Mouse (Mus musculus) embryonic stem cell, embryonic (primary cell): ENCODE data around the gene Gpr35.

Experiments used
- CTCF ChIA-PET, 4 experiments: fragments of 300-600 bp in 2 of 4; fragments of 350-600 bp in 2 of 4; sonication (Branson Sonifier 250); formaldehyde crosslinking; loops; one replicate each; lab custom pipeline; 2022; ENCODE audit warnings: inconsistent platforms in 2 of 4; lab: Charles Lee
- POLR2A ChIA-PET, 4 experiments: fragments of 300-600 bp in 2 of 4; fragments of 350-600 bp in 2 of 4; sonication (Branson Sonifier 250); formaldehyde crosslinking; loops; one replicate each; lab custom pipeline; 2022; ENCODE audit warnings: antibody characterized with exemption in 4 of 4, inconsistent platforms in 1 of 4; lab: Charles Lee

The Gpr35 gene

DNA sequence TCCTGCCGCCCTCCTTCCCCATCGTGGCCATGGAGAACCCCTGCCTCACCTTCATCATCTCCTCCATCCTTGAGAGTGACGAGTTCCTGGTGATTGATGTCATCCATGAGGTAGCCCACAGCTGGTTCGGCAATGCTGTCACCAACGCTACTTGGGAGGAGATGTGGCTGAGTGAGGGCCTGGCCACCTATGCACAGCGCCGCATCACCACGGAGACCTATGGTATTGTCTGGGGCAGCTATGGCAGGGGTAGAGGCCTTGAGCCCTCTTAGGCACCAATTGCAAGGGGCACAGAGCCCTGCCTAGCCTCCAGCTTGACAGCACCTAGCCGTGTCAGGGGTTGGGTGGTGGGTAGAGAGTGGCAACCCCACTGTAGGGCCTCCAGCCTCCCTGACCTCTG is 33.9 kb upstream of the Gpr35 start:
- POLR2A ChIA-PET, result interaction anchor here in 2 of 4 experiments (1.0 to 5.0 kb wide), 3 partner anchors 7 to 62 kb away, joined by 3 to 69 read pairs (median 6); partner anchors contain the start of genes Dusp28 (in 2 of the 2) and Rnpepl1 (in 1 of the 2)
- CTCF ChIA-PET, result interaction anchor here in 1 of 4 experiments (0.6 kb wide), 1 partner anchor 464 kb away, joined by 5 read pairs; no protein-coding TSS in a partner anchor

DNA sequence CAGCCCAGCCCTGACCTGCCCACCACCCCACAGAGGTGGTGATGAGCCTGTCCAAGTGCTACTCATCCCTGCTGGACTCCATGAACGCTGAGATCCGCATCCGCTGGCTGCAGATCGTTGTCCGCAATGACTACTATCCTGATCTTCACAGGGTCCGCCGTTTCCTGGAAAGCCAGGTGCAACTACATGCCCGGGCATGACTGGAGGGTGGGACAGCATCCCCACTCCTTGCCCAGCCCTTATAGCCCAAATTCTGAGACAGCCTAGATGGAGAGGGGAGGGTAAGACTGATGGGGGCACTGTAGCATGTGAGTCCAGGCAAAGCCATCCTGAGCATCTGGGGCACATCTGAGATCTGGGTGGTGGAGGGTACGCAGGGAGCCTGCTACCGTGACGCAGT is 31.5 kb upstream of the Gpr35 start:
- CTCF ChIA-PET, result no interaction called here
- POLR2A ChIA-PET, result interaction anchor here in 3 of 4 experiments (0.6 to 5.0 kb wide), 14 partner anchors 9 to 592 kb away, joined by 3 to 69 read pairs (median 4); partner anchors contain the start of genes Capn10 (in 2 of the 3), Ankmy1 (in 1 of the 3), Dusp28 (in 1 of the 3) and Farp2 (in 1 of the 3)

DNA sequence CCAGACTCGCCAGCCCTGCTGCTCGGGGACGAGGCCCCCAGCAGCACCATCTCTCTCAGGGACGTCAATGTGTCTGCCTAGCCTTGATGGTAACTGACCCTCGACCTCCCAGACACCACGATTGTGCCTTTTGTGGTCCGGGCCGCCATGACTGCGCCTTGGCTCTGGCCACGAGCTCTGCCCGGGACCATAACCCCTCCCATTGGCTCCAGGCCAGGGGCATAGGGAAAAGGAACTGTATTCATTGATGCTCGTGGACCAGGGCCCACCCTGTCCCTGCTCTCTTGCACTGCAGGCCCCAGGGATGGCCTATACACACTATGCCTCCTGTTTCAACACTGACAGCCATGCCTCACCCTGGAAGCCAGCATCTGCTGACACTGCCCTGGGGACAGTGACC is 30.9 kb upstream of the Gpr35 start:
- ChIA-PET CTCF (interaction anchor here in 1 of 4 experiments (1.6 kb wide), 1 partner anchor 223 kb away, joined by 3 read pairs; no protein-coding TSS in a partner anchor), POLR2A (interaction anchor here in 3 of 4 experiments (0.6 to 5.0 kb wide), 15 partner anchors 9 to 592 kb away, joined by 3 to 69 read pairs (median 4); partner anchors contain the start of genes Capn10 (in 2 of the 3), Ankmy1 (in 1 of the 3), Dusp28 (in 1 of the 3) and Farp2 (in 1 of the 3))

GRCm38 (mm10) chr1:92920474-92921200 is 30.0 kb upstream of the Gpr35 start:
- CTCF ChIA-PET, result interaction anchor here in 2 of 4 experiments (0.5 to 1.6 kb wide), 2 partner anchors 224 to 1527 kb away, joined by 3 to 5 read pairs; no protein-coding TSS in a partner anchor
- POLR2A ChIA-PET, result interaction anchor here in 3 of 4 experiments (0.8 to 5.0 kb wide), 14 partner anchors 8 to 489 kb away, joined by 3 to 69 read pairs (median 3); partner anchors contain the start of genes Capn10 (in 2 of the 3), Dusp28 (in 2 of the 3), Ankmy1 (in 1 of the 3) and Cops9 (in 1 of the 3)

DNA sequence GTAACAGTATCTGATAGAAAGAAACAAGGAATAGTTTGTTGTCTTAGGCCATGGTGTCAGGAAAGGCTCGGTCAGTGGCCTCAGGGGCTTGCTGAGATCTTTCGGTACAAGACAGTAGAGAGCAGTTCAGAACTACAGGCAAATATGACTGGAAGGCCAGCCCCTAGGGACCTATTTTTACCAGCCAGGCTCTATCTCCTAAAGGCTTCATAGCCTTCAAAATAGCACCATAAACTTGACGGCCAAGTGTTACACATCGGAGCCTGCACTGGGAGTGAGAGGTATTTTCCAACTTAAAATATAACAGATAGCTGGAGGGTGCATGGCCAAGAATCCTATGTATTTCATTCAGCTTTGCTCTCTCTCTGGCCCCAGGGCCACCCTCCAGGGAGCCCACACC is 29.2 kb upstream of the Gpr35 start:
- ChIA-PET POLR2A (interaction anchor here in 3 of 4 experiments (0.8 to 5.0 kb wide), 8 partner anchors 8 to 280 kb away, joined by 3 to 69 read pairs (median 4); partner anchors contain the start of genes Dusp28 (in 2 of the 3), Capn10 (in 1 of the 3), Cops9 (in 1 of the 3) and Rnpepl1 (in 1 of the 3)), CTCF (interaction anchor here in 2 of 4 experiments (0.5 to 1.6 kb wide), 2 partner anchors 225 to 1528 kb away, joined by 3 to 5 read pairs; no protein-coding TSS in a partner anchor)

GRCm38 (mm10) chr1:92930171-92930706 is 20.4 kb upstream of the Gpr35 start:
- ChIA-PET POLR2A (interaction anchor here in 1 of 4 experiments (1.1 to 1.4 kb wide), 2 partner anchors 9 to 18 kb away, joined by 3 to 4 read pairs; no protein-coding TSS in a partner anchor), CTCF (no interaction called here)

GRCm38 (mm10) chr1:92933611-92934010 is 17.1 kb upstream of the Gpr35 start:
- POLR2A ChIA-PET, result interaction anchor here in 3 of 4 experiments (0.7 to 3.5 kb wide), 14 partner anchors 9 to 578 kb away, joined by 3 to 26 read pairs (median 4); partner anchors contain the start of genes Dusp28 (in 1 of the 3), Farp2 (in 1 of the 3), Gpr35 (in 1 of the 3) and Rnpepl1 (in 1 of the 3)
- CTCF ChIA-PET, result interaction anchor here in 3 of 4 experiments (0.6 to 2.9 kb wide), 4 partner anchors 26 to 118 kb away, joined by 3 to 15 read pairs (median 4); partner anchors contain the start of gene Dusp28 (in 1 of the 3)

- CTCF ChIA-PET, result interaction anchor here in 2 of 4 experiments (0.6 to 2.9 kb wide), 4 partner anchors 15 to 84 kb away, joined by 3 to 15 read pairs (median 4); partner anchors contain the start of genes Dusp28 (in 1 of the 2) and Rnpepl1 (in 1 of the 2)
- POLR2A ChIA-PET, result interaction anchor here (0.6 to 3.5 kb wide), 25 partner anchors 9 to 578 kb away, joined by 3 to 26 read pairs (median 4); partner anchors contain the start of genes Dusp28 (in 2 of the 4), Rnpepl1 (in 2 of the 4), Ankmy1 (in 1 of the 4) and Farp2 (in 1 of the 4)
These were observed 16.4 kb upstream of the Gpr35 start, which contains the start of gene Capn10 for GRCm38 (mm10) chr1:92934182-92934827. TSS of gene Capn10 (plus strand) at chr1:92934376.

DNA sequence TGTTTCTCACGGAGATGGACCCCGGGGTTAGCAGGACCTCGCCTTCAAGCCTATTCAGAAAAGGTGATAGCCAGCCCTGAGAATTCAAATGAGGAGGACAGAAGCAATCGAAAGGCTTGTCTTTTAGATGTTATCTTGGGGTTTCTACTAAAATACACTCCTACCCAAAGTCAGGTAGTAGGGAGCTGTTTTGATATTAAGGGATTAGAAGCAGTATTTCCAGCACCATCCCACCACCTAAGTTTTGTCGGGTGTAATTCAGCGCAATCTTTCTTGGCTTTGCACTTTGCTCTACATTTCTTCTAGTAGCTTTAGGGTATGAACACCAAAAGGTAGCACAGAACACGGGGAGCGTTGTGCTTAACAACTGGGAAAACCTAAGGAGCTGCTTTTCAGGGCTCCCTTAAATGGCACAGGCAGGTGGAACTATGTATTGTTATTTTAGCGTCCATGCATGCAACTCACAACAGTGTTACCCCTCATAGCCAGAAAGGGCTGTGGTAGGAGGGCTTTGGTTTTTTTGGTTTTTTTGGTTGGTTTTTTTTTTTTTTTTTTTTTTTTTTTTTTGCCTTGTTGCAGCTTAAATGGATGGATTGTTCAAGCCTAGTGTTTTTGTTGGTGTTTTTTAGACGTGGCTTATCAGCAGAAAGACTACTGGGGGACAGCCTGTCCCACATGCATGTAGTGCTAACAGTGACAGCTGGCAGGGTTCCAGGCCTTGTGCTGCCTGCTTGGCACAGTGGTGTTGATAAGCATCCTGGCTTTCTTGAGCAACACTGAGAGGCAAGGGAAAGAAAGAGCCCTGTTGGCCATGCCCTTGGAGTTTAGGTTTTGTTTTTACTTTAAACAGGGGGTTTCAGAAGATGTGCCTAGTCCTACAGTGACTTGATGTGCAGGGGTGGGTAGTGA is 15.4 kb upstream of the Gpr35 start:
- ChIA-PET POLR2A (interaction anchor here in 3 of 4 experiments (0.6 to 3.5 kb wide), 23 partner anchors 10 to 577 kb away, joined by 3 to 26 read pairs (median 4); partner anchors contain the start of genes Dusp28 (in 2 of the 3), Rnpepl1 (in 2 of the 3), Ankmy1 (in 1 of the 3) and Farp2 (in 1 of the 3)), CTCF (interaction anchor here in 3 of 4 experiments (0.5 to 2.9 kb wide), 6 partner anchors 14 to 292 kb away, joined by 3 to 15 read pairs (median 4); partner anchors contain the start of genes Dusp28 (in 1 of the 3) and Rnpepl1 (in 1 of the 3))

DNA sequence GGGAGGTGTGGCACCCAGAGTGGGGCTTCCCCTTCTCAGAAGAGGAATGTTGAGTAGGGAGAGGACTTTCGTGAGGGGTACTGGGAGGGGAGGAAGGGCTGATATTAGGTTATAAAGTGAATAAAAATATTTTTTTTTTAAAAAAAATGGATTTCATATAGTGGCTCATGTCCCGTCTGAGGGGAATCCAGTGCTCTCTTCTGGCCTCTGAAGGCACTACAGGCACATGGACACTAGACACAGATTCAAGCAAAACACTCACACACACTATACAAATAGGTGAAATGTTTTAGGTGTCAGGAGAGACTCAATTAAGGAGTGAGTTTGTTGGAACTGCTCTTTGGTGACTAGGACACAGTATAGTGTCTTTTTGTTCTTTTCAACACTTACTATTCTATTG is 14.7 kb upstream of the Gpr35 start:
- CTCF ChIA-PET, result interaction anchor here in 2 of 4 experiments (0.6 to 0.7 kb wide), 2 partner anchors 41 to 292 kb away, joined by 3 to 7 read pairs; no protein-coding TSS in a partner anchor
- POLR2A ChIA-PET, result interaction anchor here in 2 of 4 experiments (0.6 to 1.5 kb wide), 2 partner anchors 16 to 537 kb away, joined by 3 to 4 read pairs; no protein-coding TSS in a partner anchor

GRCm38 (mm10) chr1:92936467-92936866 is 14.2 kb upstream of the Gpr35 start:
- ChIA-PET POLR2A (interaction anchor here in 3 of 4 experiments (0.6 to 2.4 kb wide), 4 partner anchors 17 to 407 kb away, joined by 3 to 8 read pairs (median 3); partner anchors contain the start of gene Pask (in 1 of the 3)), CTCF (interaction anchor here in 2 of 4 experiments (0.6 to 0.7 kb wide), 3 partner anchors 41 to 518 kb away, joined by 3 to 5 read pairs (median 3); no protein-coding TSS in a partner anchor)

DNA sequence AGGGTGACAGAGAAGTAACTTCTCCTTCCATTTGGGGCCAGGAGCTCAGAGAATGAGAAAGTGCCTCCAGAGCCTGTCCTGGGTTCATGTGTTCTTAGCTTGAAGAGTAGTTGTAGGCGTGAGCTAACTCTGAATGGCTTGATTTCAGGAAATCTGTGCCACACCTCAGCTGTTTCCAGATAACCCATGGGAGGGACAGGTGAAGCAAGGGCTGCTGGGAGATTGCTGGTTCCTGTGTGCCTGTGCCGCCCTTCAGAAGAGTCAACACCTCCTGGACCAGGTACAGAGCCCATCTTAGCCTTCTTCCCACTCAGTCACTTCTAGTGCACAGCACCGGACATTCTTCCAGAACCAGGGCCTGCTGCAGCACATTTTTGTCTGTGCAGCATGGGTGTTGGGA is 12.9 kb upstream of the Gpr35 start:
- CTCF ChIA-PET, result interaction anchor here in 2 of 4 experiments (0.6 to 1.0 kb wide), 3 partner anchors 12 to 31 kb away, joined by 3 to 4 read pairs (median 3); partner anchors contain the start of gene Dusp28 (in 1 of the 2)
- POLR2A ChIA-PET, result interaction anchor here in 3 of 4 experiments (0.8 to 2.4 kb wide), 5 partner anchors 9 to 31 kb away, joined by 3 to 9 read pairs (median 3); partner anchors contain the start of gene Dusp28 (in 1 of the 3)

DNA sequence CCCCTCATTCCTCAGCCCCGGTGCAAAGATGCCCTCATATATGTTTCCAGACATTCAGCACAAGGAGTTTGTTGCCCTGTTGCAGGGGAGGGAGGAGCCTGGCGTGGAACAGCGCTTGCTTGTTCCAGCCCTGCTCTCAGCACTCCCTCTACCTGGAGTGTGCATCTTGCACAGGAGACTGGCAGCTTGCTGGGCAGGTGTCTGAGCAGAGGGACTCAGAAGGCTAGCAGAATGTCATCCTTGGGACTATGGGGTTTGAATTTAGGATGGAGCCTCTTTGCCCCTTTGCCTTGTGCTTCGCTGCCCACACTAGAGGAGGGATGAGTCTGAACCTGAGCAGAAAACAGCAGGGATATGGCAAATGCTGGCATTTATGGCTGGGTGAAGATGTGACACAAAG is 10.9 kb upstream of the Gpr35 start:
- POLR2A ChIA-PET, result interaction anchor here in 1 of 4 experiments (0.6 kb wide), 1 partner anchor 144 kb away, joined by 4 read pairs; no protein-coding TSS in a partner anchor
- CTCF ChIA-PET, result interaction anchor here in 1 of 4 experiments (2.7 kb wide), 1 partner anchor 9 kb away, joined by 9 read pairs; no protein-coding TSS in a partner anchor

GRCm38 (mm10) chr1:92943219-92943989 is 7.3 kb upstream of the Gpr35 start:
- CTCF ChIA-PET, result interaction anchor here in 2 of 4 experiments (1.2 to 1.6 kb wide), 2 partner anchors 13 kb away, joined by 4 to 5 read pairs; no protein-coding TSS in a partner anchor
- POLR2A ChIA-PET, result interaction anchor here in 1 of 4 experiments (1.1 kb wide), 2 partner anchors 10 to 31 kb away, joined by 4 read pairs; partner anchors contain the start of gene Capn10
